In the genomic region with DNA sequence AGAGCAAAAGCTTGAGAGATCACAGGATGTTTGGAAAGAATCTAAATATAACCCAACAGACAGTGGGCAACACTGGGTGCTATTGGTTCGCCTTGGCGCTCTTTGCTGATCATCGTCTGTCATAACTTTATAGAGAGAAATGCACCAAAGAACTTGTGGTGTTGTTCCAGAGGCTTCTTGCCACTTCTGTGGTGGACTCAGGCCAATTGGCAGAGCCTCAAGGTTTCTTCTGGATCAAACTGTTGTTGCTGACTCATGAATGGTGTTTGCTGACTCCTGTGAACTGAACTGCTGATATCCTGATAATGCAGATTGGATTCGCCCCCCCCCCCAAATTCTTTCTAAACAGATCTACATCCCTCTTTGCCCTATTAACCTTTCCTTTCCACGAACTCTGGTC, we compare ENCODE assay signal across 17 mouse cellular contexts. TPM values are rescaled to one million over a fixed set of nuclear protein-coding genes. Genes with fewer than 3 reads are reported as not detected.
A peak's percentile ranks its signal among the peaks of the same experiment; 100 is the strongest.
DNase-seq lines count a peak whose midpoint lies in the region.
"Had no signal": no experiment of that assay in that cellular context is flagged by ENCODE, and none has a peak within 500 bp of the region (broad histone marks: within the 10 kb centered on the region; RNA-seq: fewer than 3 reads in every experiment).

No protein-coding gene starts in this region.

- peak; percentile 26 for DNase-seq in kidney, adult 9 months
- DNase-seq in kidney, postnatal 4 days: no peak
- DNase-seq in NIH3T3 (ENCODE audit: low read depth): peak; percentile 63
- peak; percentile 53 for DNase-seq in adrenal gland, adult 8-10 months
- DNase-seq in thymus, postnatal 36 days: no peak
- no peak for DNase-seq in heart, postnatal 25 days (ENCODE audit: low spot score)
- DNase-seq: cerebellum, adult 2 months; cerebellum, postnatal 36 days; embryo, embryonic 11 days; gastrocnemius, postnatal 10 days; heart, postnatal 14 days; layer of hippocampus, postnatal 36 days; left cerebral cortex, postnatal 4 days; lung, adult 2 months; lung, postnatal 10 days; midbrain, embryonic 14.5 days; right cerebral cortex, postnatal 14 days had no signal

- intact Hi-C loops in heart, postnatal 25 days (cut with DNase I): no loop called here

RNA-seq across cellular contexts. Expression of gene Fndc3a, which starts 38.5 kb away (rescaled TPM):
- total RNA-seq in adrenal gland, adult 8-10 months (2022): 10 to 100 TPM; 72.4 to 87.8 (median 80.5) TPM
- 10 to 100 TPM; 15.1 to 18.0 TPM for total RNA-seq in heart, postnatal 25 days (2021)

Comparison
In these comparisons a context has a peak if more than half of its experiments do, and no peak if none do; other contexts are left out.
1. DNase-seq: peak in kidney, adult 9 months (single experiment), NIH3T3 (single experiment) and adrenal gland, adult 8-10 months (single experiment); none in kidney, postnatal 4 days (0 of 2), thymus, postnatal 36 days (0 of 2) and heart, postnatal 25 days (single experiment).